Mouse (Mus musculus) neural tube, embryonic 11.5 days (tissue): ENCODE data around the gene Rcc1l. TPM values are rescaled to one million over a fixed set of nuclear protein-coding genes. Genes with fewer than 3 reads are reported as not detected.

Experiments used
- ATAC-seq: fragments of 200-750 bp; cut with Nextera tagmentation; 2 replicates; pipeline ENCODE4 v1.8.0; 2017; ENCODE audit warnings: moderate number of reproducible peaks, mild to moderate bottlenecking, moderate TSS enrichment, moderate library complexity; ENCODE audit not compliant: insufficient read depth, low FRiP score, low TSS enrichment
- DNase-seq: peaks from one replicate; pipeline ENCODE4 v3.0.0-alpha.2; 2015; ENCODE audit warnings: low spot score
- H3K27ac ChIP-seq: fragments of 300-500 bp; sonication (generic); 2 replicates; pipeline ENCODE4 v1.5.1; 2014; ENCODE audit warnings: low read depth, mild to moderate bottlenecking, low read length
- H3K27me3 ChIP-seq: fragments of 300-500 bp; sonication (generic); 2 replicates; pipeline ENCODE4 v1.6.1; 2014; ENCODE audit warnings: mild to moderate bottlenecking, low read length, mixed read lengths; ENCODE audit not compliant: control insufficient read depth, insufficient read depth
- H3K36me3 ChIP-seq: fragments of 300-500 bp; sonication (generic); 2 replicates; pipeline ENCODE4 v1.6.1; 2014; ENCODE audit warnings: mild to moderate bottlenecking, low read length, moderate library complexity, mixed read lengths; ENCODE audit not compliant: control insufficient read depth, insufficient read depth
- H3K4me1 ChIP-seq: fragments of 300-500 bp; sonication (generic); 2 replicates; pipeline ENCODE4 v1.6.1; 2014; ENCODE audit warnings: low read length, mixed read lengths; ENCODE audit not compliant: control insufficient read depth, insufficient read depth
- H3K4me2 ChIP-seq: fragments of 300-500 bp; sonication (generic); 2 replicates; pipeline ENCODE4 v1.6.1; 2014; ENCODE audit warnings: low read depth, mild to moderate bottlenecking, moderate library complexity
- H3K4me3 ChIP-seq: fragments of 300-500 bp; sonication (generic); 2 replicates; pipeline ENCODE4 v1.5.1; 2014; ENCODE audit warnings: low read depth, low read length
- H3K9ac ChIP-seq: fragments of 300-500 bp; sonication (generic); 2 replicates; pipeline ENCODE4 v1.6.1; 2014; ENCODE audit warnings: mild to moderate bottlenecking, low read length
- H3K9me3 ChIP-seq: fragments of 300-500 bp; sonication (generic); 2 replicates; pipeline ENCODE4 v1.6.1; 2016; ENCODE audit warnings: low read length; ENCODE audit not compliant: control insufficient read depth
- WGBS: fragments of 180-500 bp; shearing (Covaris S2); extraction: QIAGEN DNeasy Blood & Tissue Kit; methylation state at CpG from one replicate; pipeline ENCODE4 v1.1.7; 2014; 5-methylcytosine and 5-hydroxymethylcytosine counted together
- polyA plus RNA-seq: library from polyadenylated mRNA; unstranded; fragments of >200 nt; fragmentation: Nextera tagmentation; extraction: Ambion mirVana; gene quantifications from 2 replicates; pipeline ENCODE4 v1.2.1, GENCODE M21; 2014

The Rcc1l gene
- polyA plus RNA-seq, 1 experiment from 2014 or later, result 23.6 TPM

DNA sequence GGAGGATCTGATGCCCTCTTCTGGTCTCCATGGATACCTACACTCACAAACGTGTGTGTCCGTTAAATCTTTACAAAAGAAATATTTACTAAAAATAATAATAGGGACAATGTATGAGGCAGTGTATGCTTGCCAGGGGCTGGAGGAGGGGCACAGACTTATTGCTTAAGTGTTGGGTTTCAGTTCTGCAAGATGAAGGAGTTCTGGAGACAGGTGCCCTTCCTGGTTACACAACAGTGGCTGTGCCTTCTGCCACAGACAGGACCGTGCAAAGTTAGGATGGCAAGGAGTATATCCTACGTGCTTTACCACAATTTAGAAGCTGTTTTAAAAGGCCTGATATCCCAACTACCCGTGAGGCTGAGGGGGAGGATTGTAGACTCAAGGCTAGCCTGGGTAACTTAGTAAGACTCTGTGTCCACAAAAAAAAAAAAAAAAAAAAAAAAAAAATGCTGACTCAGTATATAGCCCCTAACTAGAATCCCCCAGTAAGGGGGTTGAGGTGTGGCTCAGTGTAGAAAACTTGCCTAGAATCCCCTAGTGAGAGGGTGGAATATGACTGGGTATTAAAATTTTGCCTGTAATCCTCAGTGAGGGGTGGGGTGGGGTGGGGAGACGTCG, 60.8 kb downstream of the Rcc1l start:
- Histone ChIP-seq H3K4me1 (no peaks in the 10 kb centered on the region), H3K4me3 (no peak overlapping the region), H3K36me3 (no peaks in the 10 kb centered on the region), H3K4me2 (no peak overlapping the region), H3K9ac (no peak overlapping the region), H3K9me3 (no peaks in the 10 kb centered on the region), H3K27ac (no peak overlapping the region), H3K27me3 (no peaks in the 10 kb centered on the region)
- ATAC-seq, result no peak
- no peak for DNase-seq
- 96% methylated on average over 7 of the region's 7 CpGs for WGBS

DNA sequence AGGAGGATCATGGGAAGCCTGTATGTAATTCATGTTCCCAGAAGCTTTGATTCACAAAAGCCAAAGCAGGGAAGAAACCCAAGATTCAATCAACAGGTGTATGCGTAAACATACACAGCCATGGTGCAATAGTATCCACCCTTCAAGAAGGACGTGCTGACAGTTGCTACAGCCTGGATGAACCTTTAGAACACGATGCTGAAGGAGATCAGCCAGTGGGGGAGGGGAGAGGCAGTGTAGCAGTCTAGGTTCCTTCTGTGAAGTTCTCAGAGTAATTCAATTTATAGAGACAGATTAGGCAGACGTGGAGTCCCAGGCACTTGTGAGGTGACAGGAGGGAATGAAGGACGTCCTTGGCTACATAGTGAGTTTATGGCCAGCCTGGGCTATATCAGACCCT, 61.6 kb downstream of the Rcc1l start:
- Histone ChIP-seq H3K36me3 (no peaks in the 10 kb centered on the region), H3K4me2 (no peak overlapping the region)
- WGBS, result 77% methylated on average over 5 of the region's 5 CpGs

DNA sequence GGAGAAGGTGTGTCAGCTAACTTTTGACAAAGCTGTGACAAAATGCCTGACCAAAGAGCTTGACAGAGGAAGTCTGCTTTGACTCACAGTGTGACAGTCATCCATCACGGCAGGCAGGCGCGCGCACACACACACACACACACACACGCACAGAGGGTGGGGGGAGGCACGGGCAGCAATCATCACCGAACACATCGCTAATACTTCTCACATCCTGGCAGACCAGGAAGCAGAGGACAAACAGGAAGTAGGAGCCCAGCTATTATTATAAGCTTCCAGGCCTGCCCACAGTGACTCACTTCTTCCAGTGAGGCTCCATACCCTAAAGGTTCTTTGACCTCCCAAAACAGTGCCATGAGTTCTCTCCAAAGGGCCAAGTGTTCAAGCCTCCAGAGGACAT, 70.7 kb downstream of the Rcc1l start:
- Histone ChIP-seq H3K9ac (no peak overlapping the region), H3K27ac (no peak overlapping the region), H3K27me3 (no peaks in the 10 kb centered on the region), H3K36me3 (no peaks in the 10 kb centered on the region), H3K4me1 (no peaks in the 10 kb centered on the region), H3K9me3 (no peaks in the 10 kb centered on the region), H3K4me3 (no peak overlapping the region), H3K4me2 (no peak overlapping the region)
- no peak for ATAC-seq
- no peak for DNase-seq
- WGBS, result 90% methylated on average over 8 of the region's 8 CpGs

More for the DNA sequence above, 61.6 kb downstream of the Rcc1l start:
- no peaks in the 10 kb centered on the region for H3K27me3 ChIP-seq
- H3K4me1 ChIP-seq, result no peaks in the 10 kb centered on the region
- H3K27ac ChIP-seq, result no peak overlapping the region
- no peak for DNase-seq
- H3K9me3 ChIP-seq, result no peaks in the 10 kb centered on the region
- no peak for ATAC-seq
- no peak overlapping the region for H3K9ac ChIP-seq
- H3K4me3 ChIP-seq, result no peak overlapping the region

DNA sequence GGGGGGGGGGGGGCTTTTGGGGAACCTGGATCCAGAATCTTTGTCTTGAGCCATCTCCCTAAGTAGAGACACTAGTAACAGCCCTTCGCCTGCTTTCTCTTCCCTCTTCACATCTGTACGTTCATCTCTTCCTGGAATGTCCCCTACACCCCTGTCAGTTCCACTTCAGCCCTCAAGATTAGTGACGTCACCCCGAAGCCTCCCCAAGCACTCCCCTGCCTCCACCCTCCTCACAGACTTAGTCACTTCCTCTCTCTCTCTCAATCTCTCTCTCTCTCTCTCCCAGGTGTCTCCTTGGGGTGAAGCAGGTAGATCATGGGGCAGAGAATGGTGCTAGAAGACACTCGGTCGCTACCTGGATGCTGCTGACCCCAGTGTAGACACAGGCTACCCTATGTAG, 73.9 kb downstream of the Rcc1l start:
- no peaks in the 10 kb centered on the region for H3K9me3 ChIP-seq
- H3K27me3 ChIP-seq, result no peaks in the 10 kb centered on the region
- H3K4me1 ChIP-seq, result no peaks in the 10 kb centered on the region
- no peak overlapping the region for H3K4me2 ChIP-seq
- ATAC-seq (no peak), DNase-seq (no peak)
- no peak overlapping the region for H3K4me3 ChIP-seq
- no peaks in the 10 kb centered on the region for H3K36me3 ChIP-seq
- WGBS, result 84% methylated on average over 6 of the region's 6 CpGs
- H3K9ac ChIP-seq, result no peak overlapping the region
- H3K27ac ChIP-seq, result no peak overlapping the region

DNA sequence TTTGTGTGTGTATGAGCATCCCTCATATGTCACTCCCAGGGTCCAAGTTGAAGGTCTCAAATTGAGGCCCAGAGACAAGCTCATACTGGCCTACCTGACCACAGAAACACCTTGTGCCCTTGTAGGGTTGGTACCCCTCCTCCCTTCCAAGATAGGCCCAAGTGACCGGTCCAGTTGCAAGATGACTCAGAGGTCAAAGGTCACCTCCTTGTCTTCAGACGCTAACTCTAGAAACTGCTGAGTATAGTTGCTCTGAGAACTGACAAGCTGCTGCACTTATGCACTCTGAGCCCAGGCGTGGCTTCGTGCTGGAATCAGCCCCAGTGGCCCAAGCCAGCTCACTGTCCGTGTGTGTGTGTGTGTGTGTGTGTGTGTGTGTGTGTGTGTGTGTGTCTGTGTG, 74.7 kb downstream of the Rcc1l start:
- H3K36me3 ChIP-seq, result no peaks in the 10 kb centered on the region
- H3K4me2 ChIP-seq, result no peak overlapping the region
- no peaks in the 10 kb centered on the region for H3K27me3 ChIP-seq
- no peak overlapping the region for H3K4me3 ChIP-seq
- no peak overlapping the region for H3K9ac ChIP-seq
- no peaks in the 10 kb centered on the region for H3K4me1 ChIP-seq
- ATAC-seq, result no peak
- DNase-seq, result no peak
- WGBS, result 45% methylated on average over 5 of the region's 5 CpGs
- no peaks in the 10 kb centered on the region for H3K9me3 ChIP-seq
- no peak overlapping the region for H3K27ac ChIP-seq

DNA sequence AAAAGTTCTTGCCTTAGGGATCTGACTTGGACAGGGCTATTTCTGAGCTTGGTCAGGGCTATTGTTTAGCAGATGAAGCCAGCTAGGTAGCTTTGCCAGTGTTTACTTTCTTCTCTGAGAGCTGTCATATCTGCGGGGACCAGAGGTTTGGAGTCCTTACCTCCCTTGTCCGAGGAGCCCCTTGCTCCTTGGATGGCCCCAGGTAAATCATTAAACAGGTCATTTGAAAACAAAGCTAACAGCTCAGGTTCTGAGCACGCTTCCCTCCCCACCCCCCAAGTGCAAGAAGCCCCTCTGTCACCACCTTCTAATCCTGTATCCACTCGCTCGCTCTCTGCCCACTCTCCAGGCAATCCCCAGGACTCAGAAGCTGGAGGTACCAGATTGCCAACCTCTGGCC, 75.3 kb downstream of the Rcc1l start:
- H3K9ac ChIP-seq, result no peak overlapping the region
- peak overlapping the region; percentile 4; the same call in 1 of the 2 replicates for H3K4me2 ChIP-seq
- no peaks in the 10 kb centered on the region for H3K27me3 ChIP-seq
- no peak overlapping the region for H3K4me3 ChIP-seq
- H3K36me3 ChIP-seq, result no peaks in the 10 kb centered on the region
- no peak overlapping the region for H3K27ac ChIP-seq
- no peaks in the 10 kb centered on the region for H3K9me3 ChIP-seq
- ATAC-seq (no peak), DNase-seq (no peak)
- 50% methylated on average over 5 of the region's 5 CpGs for WGBS
- no peaks in the 10 kb centered on the region for H3K4me1 ChIP-seq

DNA sequence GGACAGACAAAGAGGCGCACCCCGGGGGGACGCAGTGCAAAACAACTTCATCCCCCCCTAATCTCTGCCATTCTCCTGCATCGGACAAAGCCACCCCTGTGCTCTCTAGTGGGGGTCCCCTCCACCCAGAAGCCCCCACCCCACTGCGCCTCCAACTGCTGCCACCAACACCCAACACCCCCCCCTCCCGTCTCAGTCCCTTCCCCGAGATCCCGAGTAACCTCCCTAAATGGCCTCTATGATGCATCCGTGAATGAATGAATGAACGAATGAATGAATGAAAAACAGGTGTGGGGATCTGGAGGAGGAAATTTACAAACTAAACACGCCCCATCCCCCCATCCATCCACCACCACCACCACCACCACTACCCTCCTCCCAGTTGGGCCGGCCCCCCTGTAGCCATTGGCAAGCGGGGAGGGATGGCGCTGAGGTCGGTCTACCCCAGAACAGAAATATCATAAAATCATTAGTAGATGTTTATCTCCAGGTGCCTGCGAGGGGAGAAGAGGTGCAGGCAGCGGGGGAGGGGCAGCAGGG, 76.3 kb downstream of the Rcc1l start:
- Histone ChIP-seq H3K27me3 (no peaks in the 10 kb centered on the region), H3K9me3 (no peaks in the 10 kb centered on the region), H3K36me3 (no peaks in the 10 kb centered on the region), H3K4me3 (peak overlapping the region; percentile 71), H3K9ac (peak overlapping the region; percentile 80), H3K27ac (no peak overlapping the region), H3K4me2 (peak overlapping the region; percentile 64), H3K4me1 (no peaks in the 10 kb centered on the region)
- 3% methylated on average over 17 of the region's 17 CpGs for WGBS
- ATAC-seq (peak; percentile 16; the same call in 1 of the 2 replicates), DNase-seq (peak; percentile 25)

DNA sequence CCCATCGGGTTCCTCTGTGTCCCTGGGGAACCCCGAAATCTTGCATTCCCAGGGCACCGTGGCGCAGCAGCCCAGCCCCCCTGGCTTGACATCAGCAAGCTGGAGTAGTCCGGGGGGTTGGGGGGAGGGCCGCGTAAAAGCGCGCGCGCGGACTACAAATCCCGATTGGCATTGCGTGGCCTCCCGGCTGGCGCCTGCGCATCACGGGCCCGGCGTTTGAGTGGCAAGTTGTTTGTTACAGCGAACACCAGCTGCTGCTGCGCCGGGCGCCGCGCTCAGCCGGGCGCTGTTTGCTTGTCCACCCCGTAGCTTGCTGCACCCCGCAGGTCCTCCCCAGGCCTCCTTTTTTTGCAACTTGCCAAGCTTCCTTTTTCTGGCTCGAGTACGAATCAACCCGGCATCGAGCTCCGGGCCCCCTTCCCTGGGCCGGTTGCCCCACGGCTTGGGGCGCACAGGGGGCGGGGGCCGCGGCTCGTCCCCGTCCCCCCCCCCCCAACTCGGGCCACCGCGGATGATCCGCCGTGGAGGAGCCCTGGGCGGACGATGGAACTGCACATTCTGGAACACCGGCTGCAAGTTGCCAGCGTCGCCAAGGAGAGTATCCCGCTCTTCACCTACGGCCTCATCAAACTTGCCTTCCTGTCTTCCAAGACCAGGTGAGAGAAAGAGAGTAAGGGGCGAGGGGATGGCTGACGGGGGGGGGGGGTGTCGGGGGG, 76.9 kb downstream of the Rcc1l start, which contains the start of gene Castor2:
Gene Castor2, plus strand, starts transcription at position 216 of the 716 bp plus-strand sequence.
- Histone ChIP-seq H3K9ac (peak within 1 kb of the TSS; percentile 80), H3K4me1 (no peaks in the 10 kb centered on the region), H3K27me3 (no peaks in the 10 kb centered on the region), H3K36me3 (no peaks in the 10 kb centered on the region), H3K27ac (peak within 1 kb of the TSS; percentile 71), H3K9me3 (no peaks in the 10 kb centered on the region), H3K4me2 (peak within 1 kb of the TSS; percentile 64), H3K4me3 (peak within 1 kb of the TSS; percentile 71)
- DNase-seq (peak; percentile 95), ATAC-seq (peak; percentile 90)
- 0% methylated on average over 55 of the region's 58 CpGs for WGBS

DNA sequence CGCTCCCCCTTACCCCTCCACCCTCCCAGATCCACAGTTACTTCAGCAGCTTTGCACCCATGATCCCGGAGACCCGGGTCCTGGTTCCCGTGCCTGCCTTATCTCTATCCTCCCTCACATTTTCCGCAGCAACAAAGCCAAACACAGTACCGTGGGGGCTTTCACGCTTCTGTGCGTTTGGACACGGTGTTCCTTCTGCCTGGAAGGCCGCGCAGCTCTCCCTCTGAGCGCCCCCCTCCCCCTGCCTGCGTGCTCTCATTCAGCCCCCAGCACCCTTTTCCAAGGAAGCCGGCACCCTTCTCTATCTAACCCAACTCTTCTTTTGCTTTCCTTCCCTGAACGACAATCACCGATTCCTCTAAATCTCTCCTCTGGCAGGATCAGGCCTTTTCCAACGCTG, 77.6 kb downstream of the Rcc1l start:
- WGBS, result 2% methylated on average over 17 of the region's 17 CpGs

More for the DNA sequence above, 77.6 kb downstream of the Rcc1l start:
- Histone ChIP-seq H3K9ac (peak overlapping the region; percentile 57), H3K27me3 (no peaks in the 10 kb centered on the region), H3K9me3 (no peaks in the 10 kb centered on the region), H3K4me2 (peak overlapping the region; percentile 64), H3K4me1 (no peaks in the 10 kb centered on the region), H3K4me3 (peak overlapping the region; percentile 71), H3K36me3 (no peaks in the 10 kb centered on the region), H3K27ac (no peak overlapping the region)
- DNase-seq, result no peak
- peak; percentile 46 for ATAC-seq
